Mouse (Mus musculus): Measurements from ENCODE around the gene Tmem50a.

GRCm38 (mm10) chr4:134954461-134954860, 39.6 kb upstream of the Tmem50a start:
- TF ChIP-seq GATA1 (IDR thresholded peaks at IDR 0.05; ENCODE audit: borderline replicate concordance, low read length): no peak
- TF ChIP-seq FLI1 (IDR thresholded peaks at IDR 0.05; ENCODE audit: low read length): no peak
